Mouse (Mus musculus) testis, adult 2 months (tissue): ENCODE results near the gene Mxi1. TPM values are rescaled to one million over a fixed set of nuclear protein-coding genes. Genes with fewer than 3 reads are reported as not detected.

Experiments used
- H3K27ac ChIP-seq: fragments of 200-500 bp; 2 replicates; pipeline ENCODE4 v1.5.1; 2012; ENCODE audit warnings: low read depth, low read length; ENCODE audit not compliant: control insufficient read depth, insufficient read depth
- H3K27me3 ChIP-seq: fragments of 200-500 bp; 2 replicates; pipeline ENCODE4 v1.6.1; 2012; ENCODE audit warnings: mild to moderate bottlenecking, low read length, moderate library complexity; ENCODE audit not compliant: control insufficient read depth, insufficient read depth
- H3K36me3 ChIP-seq: fragments of 200-500 bp; 2 replicates; pipeline ENCODE4 v1.6.1; 2012; ENCODE audit warnings: mild to moderate bottlenecking, low read length; ENCODE audit not compliant: control insufficient read depth, insufficient read depth
- H3K4me1 ChIP-seq: fragments of 200-500 bp; 2 replicates; pipeline ENCODE4 v1.6.1; 2012; ENCODE audit warnings: low read length; ENCODE audit not compliant: control insufficient read depth, insufficient read depth
- H3K4me3 ChIP-seq: fragments of 200-500 bp; 2 replicates; pipeline ENCODE4 v1.5.1; 2012; ENCODE audit warnings: low read depth, mild to moderate bottlenecking, low read length, moderate library complexity, mixed read lengths; ENCODE audit not compliant: control insufficient read depth
- CTCF ChIP-seq: fragments of 200-500 bp; IDR thresholded peaks from 2 replicates; pipeline ENCODE4 v1.5.1; 2012; ENCODE audit warnings: low read depth, mild to moderate bottlenecking, inconsistent platforms, low read length, moderate library complexity; ENCODE audit not compliant: control insufficient read depth, insufficient read depth, insufficient replicate concordance
- POLR2A ChIP-seq: fragments of 200-500 bp; IDR thresholded peaks from 2 replicates; pipeline ENCODE4 v1.6.1; 2012; ENCODE audit warnings: low read depth, mild to moderate bottlenecking, inconsistent platforms, low read length, moderate library complexity; ENCODE audit not compliant: control insufficient read depth
- polyA plus RNA-seq: library from polyadenylated mRNA; depleted of rRNA; stranded (reverse); fragments of >200 nt; gene quantifications from 2 replicates; pipeline ENCODE4 v1.2.3, GENCODE M21; 2012

Mxi1 gene
- polyA plus RNA-seq, 1 experiment, result 54.8 TPM

- TF ChIP-seq POLR2A (no peak), CTCF (peak; percentile 78; the same call in 1 of the 2 replicates)
- H3K27me3 ChIP-seq, result no peaks in the 10 kb centered on the region
- H3K36me3 ChIP-seq, result no peaks in the 10 kb centered on the region
- H3K27ac ChIP-seq, result no peak overlapping the region
- peaks cover 2% of the 10 kb centered on the region for H3K4me1 ChIP-seq
- H3K4me3 ChIP-seq, result no peak overlapping the region
Observed at GRCm38 (mm10) chr19:53362967-53363366, 52.6 kb downstream of the Mxi1 start.

GRCm38 (mm10) chr19:53364551-53364950 lies 54.2 kb downstream of the Mxi1 start:
- Histone ChIP-seq H3K4me3 (no peak overlapping the region), H3K27me3 (no peaks in the 10 kb centered on the region), H3K36me3 (no peaks in the 10 kb centered on the region), H3K4me1 (no peaks in the 10 kb centered on the region), H3K27ac (no peak overlapping the region)
- no peak for TF ChIP-seq CTCF
- no peak for TF ChIP-seq POLR2A

GRCm38 (mm10) chr19:53364963-53365362 lies 54.6 kb downstream of the Mxi1 start:
- no peak overlapping the region for H3K4me3 ChIP-seq
- TF ChIP-seq CTCF (no peak), POLR2A (no peak)

GRCm38 (mm10) chr19:53366057-53366775 lies 55.9 kb downstream of the Mxi1 start:
- H3K36me3 ChIP-seq, result no peaks in the 10 kb centered on the region
- no peaks in the 10 kb centered on the region for H3K27me3 ChIP-seq
- no peaks in the 10 kb centered on the region for H3K4me1 ChIP-seq
- no peak for TF ChIP-seq CTCF
- no peak overlapping the region for H3K27ac ChIP-seq
- no peak overlapping the region for H3K4me3 ChIP-seq

More at GRCm38 (mm10) chr19:53364963-53365362, 54.6 kb downstream of the Mxi1 start:
- Histone ChIP-seq H3K4me1 (no peaks in the 10 kb centered on the region), H3K36me3 (no peaks in the 10 kb centered on the region), H3K27me3 (no peaks in the 10 kb centered on the region), H3K27ac (peak overlapping the region; percentile 33; the same call in 1 of the 2 replicates)

GRCm38 (mm10) chr19:53366881-53367280 lies 56.6 kb downstream of the Mxi1 start:
- H3K4me1 ChIP-seq, result no peaks in the 10 kb centered on the region
- H3K27me3 ChIP-seq, result no peaks in the 10 kb centered on the region
- H3K36me3 ChIP-seq, result no peaks in the 10 kb centered on the region
- TF ChIP-seq CTCF, result no peak
- H3K4me3 ChIP-seq, result no peak overlapping the region
- no peak overlapping the region for H3K27ac ChIP-seq

GRCm38 (mm10) chr19:53369469-53370043 lies 59.2 kb downstream of the Mxi1 start:
- Histone ChIP-seq H3K36me3 (no peaks in the 10 kb centered on the region), H3K4me3 (no peak overlapping the region), H3K27ac (no peak overlapping the region), H3K4me1 (no peaks in the 10 kb centered on the region), H3K27me3 (no peaks in the 10 kb centered on the region)
- TF ChIP-seq POLR2A, result no peak
- TF ChIP-seq CTCF, result peak; percentile 57; the same call in 1 of the 2 replicates

- no peak overlapping the region for H3K4me3 ChIP-seq
- TF ChIP-seq POLR2A (no peak), CTCF (no peak)
- H3K27me3 ChIP-seq, result no peaks in the 10 kb centered on the region
- H3K4me1 ChIP-seq, result no peaks in the 10 kb centered on the region
- H3K27ac ChIP-seq, result no peak overlapping the region
- no peaks in the 10 kb centered on the region for H3K36me3 ChIP-seq
Observed at GRCm38 (mm10) chr19:53370233-53370632, 59.9 kb downstream of the Mxi1 start.
